ENCODE assay signal across 22 mouse cellular contexts in genomic region chr6:140598516-140598915, GRCm38 (mm10). TPM values are rescaled to one million over a fixed set of nuclear protein-coding genes. Genes with fewer than 3 reads are reported as not detected.
A peak's percentile ranks its signal among the peaks of the same experiment; 100 is the strongest.
DNase-seq lines count a peak whose midpoint lies in the region; ATAC-seq lines count a peak whose summit lies in the region.
"Had no signal": no experiment of that assay in that cellular context is flagged by ENCODE, and none has a peak within 500 bp of the region (broad histone marks: within the 10 kb centered on the region; RNA-seq: fewer than 3 reads in every experiment).

No protein-coding gene starts in this region.

- peaks cover 16% of the 10 kb centered on the region for H3K4me1 ChIP-seq in midbrain, embryonic 11.5 days (ENCODE audit: control insufficient read depth, insufficient read depth, low read length)
- peaks cover 10% of the 10 kb centered on the region; the same call in 1 of the 2 replicates for H3K4me1 ChIP-seq in midbrain, embryonic 14.5 days (ENCODE audit: control insufficient read depth, insufficient read depth, low read length)
- H3K4me1 ChIP-seq: embryonic facial prominence, embryonic 12.5 days had no signal

- no peak overlapping the region for H3K4me3 ChIP-seq in midbrain, embryonic 11.5 days (ENCODE audit: low read depth, low read length)
- H3K4me3 ChIP-seq in midbrain, embryonic 14.5 days (replicated peaks; ENCODE audit: low read depth, low read length), result no peak overlapping the region
- H3K4me3 ChIP-seq: embryonic facial prominence, embryonic 12.5 days; heart, embryonic 10.5 days; hindbrain, embryonic 13.5 days; limb, embryonic 13.5 days; neural tube, embryonic 12.5 days had no signal

- WGBS in midbrain, embryonic 11.5 days, result 82% methylated on average over 9 of the region's 9 CpGs
- WGBS in midbrain, embryonic 14.5 days, result 60% methylated on average over 9 of the region's 9 CpGs

- no peak for DNase-seq in midbrain, embryonic 11.5 days (ENCODE audit: low spot score, missing footprints)
- DNase-seq in midbrain, embryonic 14.5 days, result no peak
- peak; percentile 49 for DNase-seq in retina, postnatal 1 day
- no peak for DNase-seq in adrenal gland, adult 2 months
- DNase-seq in cerebellum, postnatal 4 days (ENCODE audit: low spot score in 2 of 2), result no peak
- DNase-seq in kidney, postnatal 10 days, result no peak
- DNase-seq: adrenal gland, adult 8-10 months; cerebellum, adult 11-12 months; cerebellum, postnatal 36 days; heart, postnatal 10 days; kidney, adult 18-20 months; kidney, postnatal 36 days; right cerebral cortex, postnatal 25 days had no signal

- H3K9ac ChIP-seq in midbrain, embryonic 11.5 days (ENCODE audit: low read length), result no peak overlapping the region
- H3K9ac ChIP-seq in midbrain, embryonic 14.5 days (replicated peaks; ENCODE audit: low read length), result no peak overlapping the region
- H3K9ac ChIP-seq: embryonic facial prominence, embryonic 12.5 days; hindbrain, embryonic 13.5 days; limb, embryonic 13.5 days; liver, embryonic 14.5 days; neural tube, embryonic 12.5 days had no signal

- H3K27ac ChIP-seq in midbrain, embryonic 11.5 days (ENCODE audit: low read depth, low read length), result peak overlapping the region; percentile 3; the same call in 1 of the 2 replicates
- H3K27ac ChIP-seq in midbrain, embryonic 14.5 days (replicated peaks; ENCODE audit: low read depth, low read length), result no peak overlapping the region
- H3K27ac ChIP-seq: embryonic facial prominence, embryonic 12.5 days; heart, embryonic 10.5 days; limb, embryonic 13.5 days; liver, embryonic 14.5 days; neural tube, embryonic 12.5 days had no signal

- no peaks in the 10 kb centered on the region for H3K27me3 ChIP-seq in midbrain, embryonic 11.5 days (ENCODE audit: control insufficient read depth, insufficient read depth, low read length)
- H3K27me3 ChIP-seq in midbrain, embryonic 14.5 days (ENCODE audit: control insufficient read depth, insufficient read depth, low read length), result no peaks in the 10 kb centered on the region
- H3K27me3 ChIP-seq: embryonic facial prominence, embryonic 12.5 days; hindbrain, embryonic 13.5 days; limb, embryonic 13.5 days; neural tube, embryonic 12.5 days had no signal

- no peaks in the 10 kb centered on the region for H3K9me3 ChIP-seq in midbrain, embryonic 11.5 days (ENCODE audit: control insufficient read depth, low read length)
- H3K9me3 ChIP-seq in midbrain, embryonic 14.5 days (ENCODE audit: control insufficient read depth, low read length), result no peaks in the 10 kb centered on the region
- H3K9me3 ChIP-seq: embryonic facial prominence, embryonic 12.5 days; heart, embryonic 10.5 days; hindbrain, embryonic 13.5 days; limb, embryonic 13.5 days; neural tube, embryonic 12.5 days had no signal

- H3K4me2 ChIP-seq in midbrain, embryonic 11.5 days, result no peak overlapping the region
- no peak overlapping the region for H3K4me2 ChIP-seq in midbrain, embryonic 14.5 days (ENCODE audit: low read length)
- H3K4me2 ChIP-seq: embryonic facial prominence, embryonic 12.5 days; hindbrain, embryonic 13.5 days; limb, embryonic 13.5 days; neural tube, embryonic 12.5 days had no signal

- no peak for ATAC-seq in midbrain, embryonic 11.5 days (ENCODE audit: low FRiP score)
- ATAC-seq in midbrain, embryonic 14.5 days (ENCODE audit: low FRiP score, low TSS enrichment), result no peak
- peak; percentile 40; the same call in 1 of the 2 replicates for ATAC-seq in common myeloid progenitor, adult 5-6 weeks (replicated peaks; ENCODE audit: low read depth, poor library complexity, severe bottlenecking)
- ATAC-seq: forebrain, embryonic 16.5 days; lung, postnatal 0 days had no signal

- H3K36me3 ChIP-seq in midbrain, embryonic 11.5 days (ENCODE audit: control insufficient read depth, insufficient read depth, low read length), result peaks cover 7% of the 10 kb centered on the region; the same call in 1 of the 2 replicates
- H3K36me3 ChIP-seq in midbrain, embryonic 14.5 days (ENCODE audit: control insufficient read depth, insufficient read depth, low read length), result peaks cover 35% of the 10 kb centered on the region

RNA-seq across cellular contexts. Expression of gene Aebp2, which starts 23.9 kb away (rescaled TPM):
- 22.3 and 23.1 TPM in 2 replicates for polyA plus RNA-seq in midbrain, embryonic 11.5 days (2014; fragmentation: Nextera tagmentation; extraction: Ambion mirVana)
- 14.2 and 15.9 TPM in 2 replicates for polyA plus RNA-seq in midbrain, embryonic 14.5 days (2014; fragmentation: Nextera tagmentation; extraction: Ambion mirVana)
- total RNA-seq in common myeloid progenitor, adult 5-6 weeks (2017), result 69.4 and 79.7 TPM in 2 replicates
- 10 to 100 TPM; 40.5 to 45.9 TPM for total RNA-seq in adrenal gland, adult 2 months (2021)
- polyA plus RNA-seq in adrenal gland, adult 2 months (2012; rRNA removed), result 18.9 and 19.4 TPM in 2 replicates
